Mouse (Mus musculus) liver, postnatal 0 days (tissue): ENCODE measurements around the gene Psmb4.

Source experiments
- CTCF ChIP-seq: sonication (generic); IDR thresholded peaks from 2 replicates; pipeline ENCODE4 v1.5.1; 2016; ENCODE audit warnings: antibody characterized with exemption, low read depth
- EP300 ChIP-seq: IDR thresholded peaks from 2 replicates; pipeline ENCODE4 v1.6.1; 2016; ENCODE audit warnings: antibody characterized with exemption, low read depth, mild to moderate bottlenecking

GRCm38 (mm10) chr3:94918845-94919244 is 32.1 kb upstream of the Psmb4 start:
- no peak for TF ChIP-seq EP300
- TF ChIP-seq CTCF = no peak
